Mouse (Mus musculus) bone marrow macrophage, adult 2 months (primary cell): ENCODE results near the gene Ppp1r10.

Source experiments
- CTCF ChIP-seq: IDR thresholded peaks from 2 replicates; pipeline ENCODE4 v1.5.1; 2012; ENCODE audit warnings: low read depth, mild to moderate bottlenecking, low read length, moderate library complexity
- POLR2A ChIP-seq: IDR thresholded peaks from 2 replicates; pipeline ENCODE4 v1.6.1; 2012; ENCODE audit warnings: mild to moderate bottlenecking, low read depth, low read length, borderline replicate concordance

DNA sequence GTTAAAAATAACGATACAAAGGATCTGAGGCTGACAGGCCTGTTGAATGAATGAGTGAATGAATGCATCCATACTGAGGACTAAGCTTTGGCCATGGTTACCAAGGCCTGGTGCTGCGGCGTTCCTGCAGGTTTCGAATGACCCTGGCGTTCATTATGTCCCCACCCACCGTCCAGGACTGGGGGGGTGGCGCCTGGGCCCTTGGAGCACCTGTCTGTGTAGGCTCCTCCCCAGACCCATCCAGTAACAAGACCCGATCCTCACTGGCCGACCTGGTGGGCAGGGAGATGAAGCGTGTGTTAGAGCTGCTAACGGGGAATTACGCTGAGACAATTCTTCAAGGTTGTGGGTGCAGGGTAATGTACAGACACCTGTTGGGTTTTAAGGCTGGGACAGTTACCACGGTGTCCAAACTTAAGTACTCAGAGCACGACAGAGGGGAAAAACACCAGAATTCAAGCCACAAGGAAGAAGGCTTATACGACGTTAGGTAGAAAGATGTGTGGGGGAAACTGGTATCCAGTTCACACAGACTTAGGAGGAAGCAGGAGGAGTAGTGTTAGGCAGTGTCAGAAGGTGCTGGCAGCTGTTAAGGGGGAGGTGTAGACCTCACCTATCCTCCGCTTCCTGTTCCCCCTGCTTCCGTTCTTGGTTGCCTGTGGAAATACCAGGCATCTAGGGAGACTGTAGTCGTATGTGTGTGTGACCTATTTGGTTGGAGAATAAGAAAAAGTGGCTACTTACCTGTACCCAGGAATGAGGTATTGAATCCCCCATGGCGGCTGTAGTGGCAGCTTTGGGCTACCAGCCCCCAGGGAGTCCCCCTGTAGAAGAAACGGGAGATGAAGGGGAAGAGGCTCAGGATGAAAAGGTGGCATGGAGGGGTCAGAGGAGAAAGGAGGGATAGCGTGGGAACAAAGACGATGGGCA is 18.3 kb upstream of the Ppp1r10 start:
- TF ChIP-seq POLR2A (no peak), CTCF (0 out of 2 replicates have a peak, but pooled peaks have one; percentile 14)
